Mouse (Mus musculus): ENCODE measurements around the gene Dnajc2.

Gene Dnajc2

GRCm38 (mm10) chr5:21785053-21785452 is at the start of gene Dnajc2, which contains the start of gene Psmc2:
Gene Dnajc2 (minus strand): TSS chr5:21785251.
Gene Psmc2 (plus strand): TSS chr5:21785283.
- peak; percentile 92 for DNase-seq (ENCODE audit: low spot score)

- no peak for DNase-seq (ENCODE audit: low spot score)
Measured at GRCm38 (mm10) chr5:21831761-21832160, 46.7 kb upstream of the Dnajc2 start.

GRCm38 (mm10) chr5:21828855-21829254 is 43.8 kb upstream of the Dnajc2 start:
- no peak for DNase-seq (ENCODE audit: low spot score)

DNA sequence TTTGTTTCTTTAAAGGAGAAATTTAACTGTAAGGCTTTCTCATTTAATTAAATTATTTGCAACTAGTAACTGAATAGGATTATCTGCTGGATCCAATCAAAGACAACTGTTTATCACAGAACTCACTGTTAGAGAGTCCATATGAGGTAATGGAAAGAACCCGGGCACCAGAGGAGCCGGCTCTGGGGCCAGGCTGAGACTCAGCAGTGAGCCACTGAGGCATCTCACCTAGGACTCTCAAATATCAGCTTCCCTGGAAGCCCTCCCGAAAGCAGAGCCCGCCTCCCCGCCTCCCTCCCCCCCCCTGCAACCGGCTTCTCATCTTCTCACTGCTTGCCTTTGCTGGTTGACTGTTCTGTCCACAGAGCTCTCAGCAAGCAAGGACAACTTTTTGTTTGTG is 42.6 kb upstream of the Dnajc2 start:
- DNase-seq (ENCODE audit: low spot score) = no peak

GRCm38 (mm10) chr5:21826370-21826769 is 41.3 kb upstream of the Dnajc2 start:
- DNase-seq (ENCODE audit: low spot score) = no peak

DNA sequence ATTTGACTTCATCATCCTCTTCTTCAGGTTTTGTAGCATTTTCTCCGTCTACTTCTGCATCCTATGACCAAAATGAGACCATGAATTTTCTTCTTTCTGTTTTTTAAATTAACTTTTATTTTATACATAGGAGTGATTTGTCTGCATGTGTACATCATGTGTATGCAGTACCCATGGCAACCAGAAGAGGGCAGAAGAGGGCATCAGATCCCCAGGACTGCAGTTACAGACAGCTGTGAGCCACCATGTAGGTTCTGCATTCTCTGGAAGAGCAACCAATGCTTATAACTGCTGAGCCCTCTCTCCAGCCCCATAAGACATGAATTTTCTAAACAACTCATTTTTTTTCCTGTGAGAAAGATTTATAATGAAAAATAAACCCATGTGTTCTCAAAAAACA is 28.9 kb upstream of the Dnajc2 start:
- peak; percentile 67 for DNase-seq (ENCODE audit: low spot score)

GRCm38 (mm10) chr5:21810924-21811323 is 25.9 kb upstream of the Dnajc2 start:
- no peak for DNase-seq (ENCODE audit: low spot score)

DNA sequence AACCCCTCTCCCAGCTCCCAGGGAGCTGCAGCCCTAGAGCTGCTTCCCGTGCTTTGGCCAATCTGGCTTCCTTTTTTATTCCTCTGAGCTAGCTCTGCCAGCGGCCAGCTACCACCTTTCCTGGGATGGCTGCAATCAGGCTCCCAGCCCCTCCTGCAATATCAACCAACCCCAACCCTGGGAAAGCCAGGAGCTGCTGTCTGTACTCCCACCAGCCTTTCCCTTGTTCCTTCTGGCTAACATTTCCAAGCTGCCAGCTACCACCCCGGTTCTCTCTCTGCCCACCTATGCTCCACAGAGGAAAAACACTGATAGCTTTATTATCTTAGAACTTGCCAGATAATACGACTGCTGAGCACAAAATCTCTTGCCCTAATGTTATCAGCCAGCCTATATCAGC is 19.8 kb upstream of the Dnajc2 start:
- DNase-seq (ENCODE audit: low spot score) = no peak

DNA sequence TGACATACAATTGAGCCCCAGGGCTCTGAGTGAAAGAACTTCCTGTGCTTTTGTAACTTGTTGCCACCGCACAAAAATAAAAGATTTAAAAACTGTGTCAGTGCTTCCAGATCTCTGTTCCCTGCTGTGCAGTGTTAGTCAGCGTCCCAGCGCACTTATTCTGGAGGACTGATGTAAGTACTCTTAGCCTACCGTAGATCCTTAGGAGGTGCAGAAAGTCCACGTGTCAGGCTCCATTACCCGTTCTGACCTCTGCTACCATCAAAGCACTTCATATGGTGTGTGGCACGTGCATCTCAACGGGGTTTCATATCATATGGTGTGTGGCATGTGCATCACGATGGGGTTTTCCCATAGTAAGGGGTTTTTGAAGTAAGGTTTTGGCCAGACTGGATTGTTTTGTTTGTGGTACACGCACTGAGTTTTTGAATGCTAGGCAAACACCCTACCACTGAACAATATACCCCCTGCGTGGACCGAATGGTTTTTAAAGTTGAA is 18.7 kb upstream of the Dnajc2 start:
- no peak for DNase-seq (ENCODE audit: low spot score)

DNA sequence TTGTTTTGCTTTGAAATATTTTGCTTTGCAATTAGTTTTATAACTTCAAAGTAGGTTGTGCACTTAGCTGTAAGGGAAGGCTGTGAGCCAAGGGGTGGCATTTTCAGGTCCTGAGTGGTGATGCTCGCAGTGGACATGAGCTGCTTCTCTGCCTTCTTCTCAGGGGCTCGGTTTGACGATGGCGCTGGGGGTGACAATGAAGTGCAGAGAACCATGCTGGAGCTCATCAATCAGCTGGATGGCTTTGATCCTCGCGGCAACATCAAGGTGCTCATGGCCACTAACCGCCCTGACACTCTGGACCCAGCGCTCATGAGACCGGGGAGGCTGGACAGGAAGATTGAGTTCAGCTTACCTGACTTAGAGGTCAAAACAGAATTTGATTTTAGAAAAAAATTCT is 17.9 kb upstream of the Dnajc2 start:
- DNase-seq (ENCODE audit: low spot score) = no peak

DNA sequence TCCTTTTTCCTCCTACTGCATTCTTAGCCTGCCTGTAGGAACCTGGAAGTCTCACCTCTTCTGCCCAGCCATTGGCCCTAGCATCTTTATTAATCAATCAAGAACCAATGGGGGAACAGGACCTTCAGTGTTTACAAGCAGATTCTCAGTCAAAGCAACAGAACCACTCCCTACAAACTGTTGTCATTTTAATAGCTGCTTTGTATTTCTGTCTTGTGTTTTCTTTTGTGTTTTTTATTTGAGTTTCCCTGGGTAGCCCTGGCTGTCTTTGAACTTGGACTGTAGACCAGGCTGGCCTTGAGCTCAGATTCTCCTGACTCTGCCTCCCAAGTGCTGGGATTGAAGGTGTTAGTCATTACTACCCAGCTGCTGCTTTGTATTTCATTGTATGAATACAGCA is 7.1 kb upstream of the Dnajc2 start:
- DNase-seq (ENCODE audit: low spot score) = no peak

- no peak for DNase-seq (ENCODE audit: low spot score)
Measured at GRCm38 (mm10) chr5:21789061-21789460, 4.0 kb upstream of the Dnajc2 start.

GRCm38 (mm10) chr5:21787186-21788105 is 2.4 kb upstream of the Dnajc2 start:
- DNase-seq (ENCODE audit: low spot score) = no peak

DNA sequence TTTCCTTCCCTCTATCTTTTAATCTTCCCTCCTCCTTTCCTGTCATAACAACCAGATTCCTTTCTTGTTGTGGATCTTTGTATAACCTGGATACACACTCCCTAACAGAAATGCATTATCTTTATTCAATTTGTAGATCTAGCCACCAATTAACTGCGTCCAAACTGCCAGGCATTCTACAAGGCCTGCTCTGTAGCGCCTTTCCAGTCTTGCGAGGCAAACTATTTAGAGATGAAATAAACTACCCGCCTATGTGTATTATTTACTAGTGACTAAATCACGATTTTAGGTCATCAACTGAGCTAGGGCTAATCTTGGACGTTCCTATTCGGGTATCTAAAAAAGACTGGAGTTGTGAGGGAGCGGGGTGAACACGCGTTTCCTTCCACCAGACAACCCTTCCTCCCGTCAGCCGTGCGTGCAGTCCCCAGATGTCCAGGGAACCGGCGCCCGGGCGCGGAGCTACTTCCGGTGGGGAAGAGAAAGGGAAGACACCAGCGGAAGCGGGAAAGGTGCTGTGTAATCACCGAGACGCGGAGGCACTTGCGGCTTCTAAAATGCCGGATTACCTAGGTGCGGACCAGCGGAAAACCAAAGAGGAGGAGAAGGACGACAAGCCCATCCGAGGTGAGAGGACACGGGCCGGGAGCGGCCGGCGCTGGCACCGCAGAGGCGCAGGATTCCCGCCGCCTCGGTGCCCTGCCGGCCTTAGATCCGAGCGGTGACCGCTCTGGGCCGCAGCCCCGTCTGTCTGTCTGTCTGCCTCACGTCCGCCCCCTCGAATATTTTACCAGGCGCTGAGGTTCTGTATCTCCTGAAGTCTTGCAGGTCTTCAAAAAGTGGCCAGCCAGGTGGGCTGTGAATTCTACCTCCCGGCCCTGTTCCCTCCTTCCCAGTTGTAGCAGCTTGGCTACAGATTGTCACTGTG is 1.5 kb upstream of the Dnajc2 start:
- peak; percentile 91 for DNase-seq (ENCODE audit: low spot score)

DNA sequence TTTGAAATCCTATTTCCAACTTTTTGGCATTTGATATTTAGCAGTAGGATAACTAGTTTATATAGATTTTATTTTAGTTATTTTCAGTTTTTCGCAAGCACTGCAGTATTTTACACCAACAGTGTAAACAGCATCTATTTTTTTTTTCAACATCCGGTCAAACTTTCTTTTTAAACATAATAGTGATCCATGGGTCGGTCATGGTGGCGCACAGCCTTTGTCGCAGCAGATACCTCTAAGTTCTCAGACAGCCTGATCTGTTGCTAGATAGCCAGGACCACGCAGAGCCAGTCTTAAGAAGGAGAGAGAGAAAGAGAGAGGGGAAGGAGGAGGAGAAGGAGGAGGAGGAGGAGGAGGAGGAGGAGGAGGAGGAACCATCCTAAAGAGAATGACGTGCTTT is 725 bp upstream of the Dnajc2 start:
- DNase-seq (ENCODE audit: low spot score) = no peak

- DNase-seq (ENCODE audit: low spot score) = peak; percentile 55
Measured at GRCm38 (mm10) chr5:21784161-21785052, 644 bp downstream of the Dnajc2 start.

DNA sequence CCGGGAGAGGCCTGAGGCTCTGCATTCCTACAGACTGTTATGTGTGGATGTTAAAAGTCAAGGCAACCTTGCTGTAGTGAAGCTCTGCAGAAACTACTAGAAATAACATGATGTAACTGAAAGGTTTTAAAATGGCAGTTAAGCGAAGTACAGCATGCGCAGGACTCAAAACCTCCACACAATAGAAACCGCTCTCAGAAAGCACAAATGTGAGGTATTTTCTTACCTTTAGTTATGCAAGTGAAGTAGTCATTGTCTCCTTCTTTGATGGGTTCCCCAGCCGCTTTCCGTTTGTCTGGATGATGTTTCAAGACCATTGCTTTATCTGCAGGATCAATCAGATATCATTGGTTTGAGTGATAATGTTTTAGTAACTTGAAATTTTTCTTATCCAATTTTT is 8.6 kb downstream of the Dnajc2 start:
- DNase-seq (ENCODE audit: low spot score) = no peak

DNA sequence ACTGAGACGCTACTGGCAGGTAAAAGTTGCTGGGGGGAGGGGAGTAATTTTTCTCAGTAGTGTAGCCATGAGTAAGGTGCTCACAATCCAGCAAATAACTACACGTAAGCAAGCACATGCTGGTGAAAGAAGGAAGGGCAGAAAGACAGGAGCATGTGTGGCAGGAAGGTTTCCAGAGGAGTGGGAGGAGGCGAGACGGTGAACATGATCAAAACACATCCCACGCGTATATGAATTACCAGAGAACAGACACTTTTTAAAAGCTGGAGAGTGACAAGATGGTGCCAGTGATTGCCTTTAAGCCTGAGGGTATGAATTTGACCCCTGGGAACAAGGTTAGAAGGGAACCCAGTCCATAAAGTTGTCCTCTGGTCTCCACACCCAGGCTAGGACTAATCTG is 15.2 kb downstream of the Dnajc2 start:
- no peak for DNase-seq (ENCODE audit: low spot score)

DNA sequence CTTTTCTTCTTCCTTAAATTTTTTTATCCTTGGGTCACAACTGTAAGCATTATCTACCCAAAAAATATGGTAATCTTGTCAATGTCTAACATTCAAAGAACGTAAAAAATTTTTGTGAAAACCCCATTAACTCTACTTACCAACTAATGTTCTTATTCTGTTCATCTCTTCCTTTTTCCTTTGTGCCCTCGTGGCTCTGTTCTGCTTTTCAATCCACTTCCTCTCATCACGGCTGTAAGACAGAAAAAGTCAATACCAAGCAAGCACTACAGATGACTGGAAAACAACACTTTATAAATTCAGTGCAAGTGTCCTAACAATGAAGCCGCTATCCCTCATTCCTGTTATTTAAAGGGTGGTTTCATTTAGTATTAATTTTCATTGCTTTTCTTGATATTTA is 16.5 kb downstream of the Dnajc2 start:
- DNase-seq (ENCODE audit: low spot score) = no peak

DNA sequence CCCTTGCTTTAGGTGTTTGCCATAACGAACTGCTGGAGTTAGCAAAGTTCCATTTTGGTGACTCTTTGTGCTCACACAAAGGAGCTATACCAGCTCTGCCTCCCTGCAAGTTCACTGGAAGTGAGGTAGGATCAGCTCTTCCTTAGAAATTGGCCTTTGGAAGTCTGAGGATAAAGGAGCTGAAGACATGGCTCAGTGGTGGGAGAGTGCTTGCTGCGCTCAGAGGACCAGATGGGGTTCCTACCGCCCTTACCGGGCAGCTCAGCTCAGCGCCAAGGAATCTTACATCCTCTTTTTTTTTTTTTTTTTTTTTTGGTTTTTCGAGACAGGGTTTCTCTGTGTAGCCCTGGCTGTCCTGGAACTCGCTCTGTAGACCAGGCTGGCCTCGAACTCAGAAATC is 39.1 kb downstream of the Dnajc2 start:
- DNase-seq (ENCODE audit: low spot score) = no peak

DNA sequence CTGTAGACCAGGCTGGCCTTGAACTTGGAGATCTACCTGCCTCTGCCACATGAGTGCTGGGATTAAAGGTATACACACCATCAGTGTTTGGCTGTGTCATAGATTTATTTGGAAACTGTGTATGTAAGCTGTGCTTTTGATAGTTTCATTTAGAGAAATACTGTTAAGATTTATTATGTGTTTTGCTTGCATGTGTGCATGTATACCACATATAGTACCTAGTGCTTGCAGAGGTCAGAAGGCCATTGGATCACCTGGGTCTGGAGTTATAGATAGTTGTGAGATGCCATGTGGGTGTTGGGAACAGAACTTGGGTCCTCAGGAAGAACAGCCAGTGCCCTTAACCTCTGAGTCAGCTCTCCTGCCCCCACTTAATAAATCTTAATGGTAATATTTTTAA is 40.4 kb downstream of the Dnajc2 start:
- DNase-seq (ENCODE audit: low spot score) = no peak

DNA sequence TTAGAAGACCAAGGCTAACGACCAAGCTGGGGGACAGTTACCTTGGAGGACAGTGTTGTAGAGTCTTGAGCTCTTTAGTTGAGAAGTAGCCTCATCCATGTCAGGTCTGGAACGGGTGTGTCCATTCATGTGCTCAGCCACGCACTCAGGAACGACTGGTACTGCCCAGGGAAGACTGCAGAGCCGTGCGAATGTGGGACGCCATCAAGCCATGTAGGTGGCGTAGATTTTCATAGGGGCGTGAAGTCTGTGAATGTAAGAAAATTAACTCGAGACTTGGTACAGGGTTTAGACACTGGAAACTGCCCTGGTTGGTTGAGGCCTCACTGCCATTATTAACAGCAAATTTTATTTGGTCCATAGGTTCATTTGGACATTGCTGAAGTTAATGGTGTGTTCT is 41.4 kb downstream of the Dnajc2 start:
- no peak for DNase-seq (ENCODE audit: low spot score)

Measured in testis, postnatal 10 days (tissue).